Mouse (Mus musculus) heart, adult 2 months (tissue): ENCODE results near the gene Rbm12b1. TPM values are rescaled to one million over a fixed set of nuclear protein-coding genes. Genes with fewer than 3 reads are reported as not detected.

Experiments
- DNase-seq, 2 experiments: peaks; one replicate each; pipeline ENCODE4 v3.0.0; 2021
- H3K27ac ChIP-seq: fragments of 200-600 bp; 2 replicates; pipeline ENCODE4 v1.8.1; 2022
- H3K27me3 ChIP-seq: fragments of 200-500 bp; 2 replicates; pipeline ENCODE4 v1.6.1; 2012; ENCODE audit warnings: mild to moderate bottlenecking, low read length, inconsistent platforms, mixed read lengths; ENCODE audit not compliant: control insufficient read depth, insufficient read depth
- H3K36me3 ChIP-seq: fragments of 200-500 bp; 2 replicates; pipeline ENCODE4 v1.6.1; 2012; ENCODE audit warnings: low read length, inconsistent platforms; ENCODE audit not compliant: control insufficient read depth, insufficient read depth
- H3K4me1 ChIP-seq: fragments of 200-500 bp; 2 replicates; pipeline ENCODE4 v1.6.1; 2011; ENCODE audit warnings: low read length; ENCODE audit not compliant: control insufficient read depth, insufficient read depth
- H3K4me3 ChIP-seq: fragments of 200-600 bp; 2 replicates; pipeline ENCODE4 v1.8.1; 2022
- H3K79me2 ChIP-seq: fragments of 200-500 bp; replicated peaks from 2 replicates; pipeline ENCODE4 v1.6.1; 2012; ENCODE audit warnings: mild to moderate bottlenecking, inconsistent platforms, low read length, moderate library complexity, mixed read lengths; ENCODE audit not compliant: control insufficient read depth, insufficient read depth
- H3K9ac ChIP-seq: fragments of 200-500 bp; 2 replicates; pipeline ENCODE4 v1.6.1; 2012; ENCODE audit warnings: low read depth, mild to moderate bottlenecking, control low read depth, inconsistent platforms, low read length, mixed read lengths
- CTCF ChIP-seq: fragments of 200-600 bp; IDR thresholded peaks from 2 replicates; pipeline ENCODE4 v1.8.1; 2022; ENCODE audit warnings: antibody characterized with exemption, mild to moderate bottlenecking, moderate library complexity
- EP300 ChIP-seq: fragments of 200-500 bp; IDR thresholded peaks from 2 replicates; pipeline ENCODE4 v1.6.1; 2011; ENCODE audit warnings: low read depth, low read length, control low read depth; ENCODE audit not compliant: insufficient read depth
- POLR2A ChIP-seq: fragments of 200-500 bp; IDR thresholded peaks from 2 replicates; pipeline ENCODE4 v1.6.1; 2011; ENCODE audit warnings: mild to moderate bottlenecking, low read depth, low read length, control low read depth; ENCODE audit not compliant: insufficient read depth
- WGBS: fragments of 180-500 bp; shearing (Covaris S2); methylation state at CpG from one replicate; pipeline ENCODE4 v1.1.7; 2018; 5-methylcytosine and 5-hydroxymethylcytosine counted together
- intact Hi-C: fragments of 180-260 bp; cut with DNase I; formaldehyde crosslinking; loops from one replicate; pipeline ENCODE4 v1.15.1; 2025
- polyA plus RNA-seq: library from polyadenylated mRNA; depleted of rRNA; stranded (reverse); fragments of >200 nt; gene quantifications from 2 replicates; pipeline ENCODE4 v1.2.3, GENCODE M21; 2012; rRNA removed
- total RNA-seq, 2 experiments: library from RNA; stranded (reverse); gene quantifications; 2 replicates each; pipeline ENCODE4 v1.2.3; 2021

The Rbm12b1 gene
- total and polyA plus RNA-seq, 3 experiments: 1.8 to 8.1 (median 5.5) TPM

DNA sequence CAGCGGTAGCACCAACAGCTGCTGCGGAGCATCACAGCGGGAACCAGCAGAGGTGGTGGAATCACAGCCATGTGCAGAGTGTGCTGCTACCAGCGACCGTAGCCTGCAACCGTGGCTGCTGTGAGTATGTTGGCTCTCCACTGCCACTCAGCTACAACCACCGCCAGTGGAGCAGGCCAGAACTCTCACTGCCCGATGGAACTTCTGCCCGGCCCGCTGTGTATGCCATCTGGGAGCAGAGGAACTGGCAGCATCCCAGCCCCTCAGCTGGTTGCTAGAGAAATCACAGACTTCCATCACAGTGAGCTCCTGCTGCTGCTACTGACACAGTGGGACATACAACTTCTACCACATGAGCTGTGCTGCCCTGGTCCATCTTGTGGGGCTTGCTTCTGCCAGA lies 38.9 kb downstream of the Rbm12b1 start:
- WGBS: 81% methylated on average over 10 of the region's 10 CpGs
- no peaks in the 10 kb centered on the region for H3K79me2 ChIP-seq
- H3K27ac ChIP-seq: no peak overlapping the region
- H3K9ac ChIP-seq: no peak overlapping the region
- no peak overlapping the region for H3K4me3 ChIP-seq
- DNase-seq: no peak
- intact Hi-C loops: no loop called here
- H3K4me1 ChIP-seq: no peaks in the 10 kb centered on the region
- TF ChIP-seq POLR2A: no peak
- no peak for TF ChIP-seq EP300
- TF ChIP-seq CTCF: no peak
- H3K36me3 ChIP-seq: no peaks in the 10 kb centered on the region
- no peaks in the 10 kb centered on the region for H3K27me3 ChIP-seq

Other genes starting within 250 kb of the Rbm12b1 start
- not detected for gene Gm10604, start 159.0 kb upstream of the Rbm12b1 start, total RNA-seq
- not detected in 2 replicates for gene Gm10604, start 159.0 kb upstream of the Rbm12b1 start, polyA plus RNA-seq
- gene Rbm12b2, start 50.8 kb upstream of the Rbm12b1 start, total RNA-seq: 1 to 10 TPM; 5.0 to 7.1 TPM
- 1.3 and 3.3 TPM in 2 replicates for gene Rbm12b2, start 50.8 kb upstream of the Rbm12b1 start, polyA plus RNA-seq
- gene Fam92a, start 31.8 kb downstream of the Rbm12b1 start, total RNA-seq: 10 to 100 TPM; 18.8 to 18.9 TPM
- gene Fam92a, start 31.8 kb downstream of the Rbm12b1 start, polyA plus RNA-seq: 5.3 and 9.0 TPM in 2 replicates